Mouse (Mus musculus): ENCODE measurements around the gene Nostrin.

Gene Nostrin

GRCm38 (mm10) chr2:69205791-69206351 lies 70.3 kb downstream of the Nostrin start, which contains the start of gene Spc25:
TSS of gene Spc25 (minus strand) at chr2:69206194.
- DNase-seq: peak; percentile 85 to 87

- DNase-seq: peak in 1 of 2 experiments; percentile 4
Observed at GRCm38 (mm10) chr2:69206523-69206922, 70.9 kb downstream of the Nostrin start.

GRCm38 (mm10) chr2:69209684-69210083 lies 74.1 kb downstream of the Nostrin start:
- no peak for DNase-seq

GRCm38 (mm10) chr2:69210773-69211172 lies 75.2 kb downstream of the Nostrin start, which contains the start of gene G6pc2:
TSS of gene G6pc2 (plus strand) at chr2:69211073.
- no peak for DNase-seq

GRCm38 (mm10) chr2:69212652-69213051 lies 77.1 kb downstream of the Nostrin start:
- no peak for DNase-seq

- DNase-seq: no peak
Observed at GRCm38 (mm10) chr2:69215242-69215641, 79.6 kb downstream of the Nostrin start.

GRCm38 (mm10) chr2:69221868-69222416 lies 86.3 kb downstream of the Nostrin start:
- no peak for DNase-seq

GRCm38 (mm10) chr2:69222815-69223214 lies 87.2 kb downstream of the Nostrin start:
- no peak for DNase-seq

GRCm38 (mm10) chr2:69224724-69225123 lies 89.1 kb downstream of the Nostrin start:
- DNase-seq: no peak

GRCm38 (mm10) chr2:69226876-69227275 lies 91.3 kb downstream of the Nostrin start:
- DNase-seq: no peak

GRCm38 (mm10) chr2:69228635-69229034 lies 93.0 kb downstream of the Nostrin start:
- DNase-seq: no peak

GRCm38 (mm10) chr2:69230137-69230536 lies 94.5 kb downstream of the Nostrin start:
- DNase-seq: no peak

GRCm38 (mm10) chr2:69232101-69232500 lies 96.5 kb downstream of the Nostrin start:
- no peak for DNase-seq

- no peak for DNase-seq
Observed at GRCm38 (mm10) chr2:69234976-69235678, 99.5 kb downstream of the Nostrin start.

All from B cell, adult 2 months (primary cell).